In genomic region chr3:130582903-130583664, GRCm38 (mm10) we compare ENCODE assay signal across 16 mouse cellular contexts. TPM values are rescaled to one million over a fixed set of nuclear protein-coding genes. Genes with fewer than 3 reads are reported as not detected.
"Had no signal": no experiment of that assay in that cellular context is flagged by ENCODE, and none has a peak within 500 bp of the region (broad histone marks: within the 10 kb centered on the region; RNA-seq: fewer than 3 reads in every experiment).

No protein-coding gene starts in this region.

- H3K36me3 ChIP-seq: limb, embryonic 15.5 days; liver, embryonic 12.5 days; midbrain, embryonic 12.5 days; neural tube, embryonic 15.5 days had no signal

- H3K27ac ChIP-seq: kidney, postnatal 0 days; limb, embryonic 15.5 days; liver, embryonic 12.5 days; midbrain, embryonic 12.5 days; neural tube, embryonic 15.5 days had no signal

- H3K27me3 ChIP-seq: limb, embryonic 15.5 days; liver, embryonic 12.5 days; midbrain, embryonic 12.5 days; neural tube, embryonic 15.5 days had no signal

- DNase-seq: lung, embryonic 14.5 days; lung, postnatal 10 days; lung, postnatal 4 days; right cerebral cortex, postnatal 25 days; thymus, postnatal 36 days had no signal

- ATAC-seq: liver, embryonic 12.5 days had no signal

- H3K4me3 ChIP-seq: limb, embryonic 15.5 days; liver, embryonic 12.5 days; midbrain, embryonic 12.5 days; myocyte; neural tube, embryonic 15.5 days had no signal

- H3K4me1 ChIP-seq: liver, embryonic 12.5 days; neural tube, embryonic 15.5 days had no signal

- H3K9ac ChIP-seq: limb, embryonic 15.5 days; liver, embryonic 12.5 days; lung, embryonic 14.5 days; midbrain, embryonic 12.5 days; neural tube, embryonic 15.5 days had no signal

- H3K9me3 ChIP-seq: limb, embryonic 15.5 days; liver, embryonic 12.5 days; midbrain, embryonic 12.5 days; neural tube, embryonic 15.5 days had no signal

- H3K4me2 ChIP-seq: limb, embryonic 15.5 days; liver, embryonic 12.5 days; lung, embryonic 14.5 days; midbrain, embryonic 12.5 days; neural tube, embryonic 15.5 days had no signal

RNA-seq across cellular contexts. Expression of gene Etnppl, which starts 34.2 kb away (rescaled TPM):
- total RNA-seq: megakaryocyte, adult 5-6 weeks had no signal
- polyA plus RNA-seq: limb, embryonic 11.5 days; liver, embryonic 12.5 days; lung, embryonic 14.5 days; myocyte; neural tube, embryonic 11.5 days; stomach, embryonic 16.5 days; thymus, postnatal 0 days had no signal
